7 mouse cellular contexts compared by ENCODE assay signal in the genomic region with DNA sequence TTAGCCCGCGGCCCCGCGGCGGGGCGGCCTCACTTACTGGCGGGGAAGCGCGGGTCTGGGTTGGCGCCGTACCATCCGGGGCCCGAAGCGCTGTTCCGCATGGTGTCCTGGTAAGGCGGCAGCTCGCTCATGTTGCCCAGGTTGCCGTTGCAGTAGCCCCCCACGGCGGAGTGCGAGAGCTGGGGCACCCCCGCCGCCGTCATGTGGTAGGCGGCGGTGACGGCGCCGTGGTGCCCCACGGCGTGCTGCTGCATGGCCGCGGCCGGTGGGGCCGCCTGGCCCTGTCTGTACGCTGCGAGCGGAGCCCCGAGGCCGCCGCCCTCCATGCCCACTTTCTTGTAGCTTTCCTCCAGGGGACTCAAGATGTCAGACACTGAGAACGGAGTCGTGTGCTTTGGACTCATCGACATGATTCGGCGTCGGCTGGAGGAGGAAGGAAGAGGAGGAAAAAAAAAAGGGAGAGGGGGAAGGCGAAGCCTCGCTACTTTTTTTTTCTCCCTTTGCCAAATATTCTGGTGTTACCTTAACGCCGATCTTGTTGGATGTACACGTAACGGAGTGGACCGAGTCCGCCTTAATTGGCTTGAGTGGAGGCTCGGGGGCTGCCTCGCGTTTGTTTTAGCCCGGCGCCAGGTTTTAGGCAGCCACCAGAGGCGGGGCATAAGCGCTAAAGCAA. TPM values are rescaled to one million over a fixed set of nuclear protein-coding genes. Genes with fewer than 3 reads are reported as not detected.
DNase-seq lines count a peak whose midpoint lies in the region; ATAC-seq and TF ChIP-seq lines count a peak whose summit lies in the region.

No protein-coding gene starts in this region.

- WGBS in embryonic facial prominence, embryonic 13.5 days: under 1% methylated on average over 62 of the region's 62 CpGs
- under 1% methylated on average over 60 of the region's 62 CpGs for WGBS in limb, embryonic 11.5 days
- under 1% methylated on average over 62 of the region's 62 CpGs for WGBS in midbrain, embryonic 13.5 days

- peak; percentile 63 for DNase-seq in limb, embryonic 11.5 days (ENCODE audit: low spot score)
- DNase-seq in urinary bladder, postnatal 4 days (ENCODE audit: low spot score in 2 of 2): no peak
- DNase-seq in urinary bladder, adult 18-20 months (ENCODE audit: low spot score in 2 of 2): no peak
- no peak for DNase-seq in thymus, postnatal 25 days

- H3K4me3 ChIP-seq in bone marrow macrophage, adult 2 months (ENCODE audit: insufficient read depth, low read length): 0 out of 2 replicates have a peak overlapping the region, but pooled peaks have one; percentile 17
- peak overlapping the region; percentile 37 for H3K4me3 ChIP-seq in embryonic facial prominence, embryonic 13.5 days
- H3K4me3 ChIP-seq in limb, embryonic 11.5 days (ENCODE audit: low read depth, low read length): 0 out of 2 replicates have a peak overlapping the region, but pooled peaks have one; percentile 14
- H3K4me3 ChIP-seq in midbrain, embryonic 13.5 days (replicated peaks): peak overlapping the region; percentile 37

- H3K9ac ChIP-seq in embryonic facial prominence, embryonic 13.5 days: no peak overlapping the region
- H3K9ac ChIP-seq in limb, embryonic 11.5 days (ENCODE audit: low read length): no peak overlapping the region
- H3K9ac ChIP-seq in midbrain, embryonic 13.5 days (replicated peaks): peak overlapping the region; percentile 64

- H3K4me2 ChIP-seq in embryonic facial prominence, embryonic 13.5 days: peak overlapping the region; percentile 57
- peak overlapping the region; percentile 24 for H3K4me2 ChIP-seq in limb, embryonic 11.5 days (ENCODE audit: low read depth, severe bottlenecking)
- peak overlapping the region; percentile 41 for H3K4me2 ChIP-seq in midbrain, embryonic 13.5 days (replicated peaks)

- H3K4me1 ChIP-seq in bone marrow macrophage, adult 2 months (ENCODE audit: control insufficient read depth, insufficient read depth, low read length): no peaks in the 10 kb centered on the region
- H3K4me1 ChIP-seq in embryonic facial prominence, embryonic 13.5 days: peaks cover 25% of the 10 kb centered on the region
- peaks cover 8% of the 10 kb centered on the region; the same call in 1 of the 2 replicates for H3K4me1 ChIP-seq in limb, embryonic 11.5 days (ENCODE audit: control insufficient read depth, insufficient read depth, low read length)
- peaks cover 20% of the 10 kb centered on the region for H3K4me1 ChIP-seq in midbrain, embryonic 13.5 days (replicated peaks)

- TF ChIP-seq POLR2A in bone marrow macrophage, adult 2 months (IDR thresholded peaks at IDR 0.05; ENCODE audit: borderline replicate concordance, low read depth, low read length): no peak

- no peak overlapping the region for H3K27ac ChIP-seq in bone marrow macrophage, adult 2 months (ENCODE audit: insufficient read depth, low read depth, low read length)
- H3K27ac ChIP-seq in embryonic facial prominence, embryonic 13.5 days: no peak overlapping the region
- H3K27ac ChIP-seq in limb, embryonic 11.5 days (replicated peaks; ENCODE audit: low read depth, low read length): no peak overlapping the region
- H3K27ac ChIP-seq in midbrain, embryonic 13.5 days: peak overlapping the region; percentile 49

- no peaks in the 10 kb centered on the region for H3K36me3 ChIP-seq in embryonic facial prominence, embryonic 13.5 days
- no peaks in the 10 kb centered on the region for H3K36me3 ChIP-seq in limb, embryonic 11.5 days (ENCODE audit: control insufficient read depth, insufficient read depth, low read length)
- H3K36me3 ChIP-seq in midbrain, embryonic 13.5 days: no peaks in the 10 kb centered on the region

- no peak for ATAC-seq in embryonic facial prominence, embryonic 13.5 days (ENCODE audit: insufficient number of reproducible peaks, insufficient read depth, low FRiP score, low TSS enrichment, low read depth)
- no peak for ATAC-seq in limb, embryonic 11.5 days (ENCODE audit: insufficient number of reproducible peaks, low FRiP score, low TSS enrichment, low read depth)
- 0 out of 2 replicates have a peak, but pooled peaks have one; percentile 18 for ATAC-seq in midbrain, embryonic 13.5 days

- peaks cover 97% of the 10 kb centered on the region for H3K27me3 ChIP-seq in embryonic facial prominence, embryonic 13.5 days
- H3K27me3 ChIP-seq in limb, embryonic 11.5 days (ENCODE audit: control insufficient read depth, insufficient read depth, low read length): peaks cover 94% of the 10 kb centered on the region
- H3K27me3 ChIP-seq in midbrain, embryonic 13.5 days: peaks cover 94% of the 10 kb centered on the region

- no peaks in the 10 kb centered on the region for H3K9me3 ChIP-seq in embryonic facial prominence, embryonic 13.5 days
- H3K9me3 ChIP-seq in limb, embryonic 11.5 days (ENCODE audit: control insufficient read depth, low read length): no peaks in the 10 kb centered on the region
- H3K9me3 ChIP-seq in midbrain, embryonic 13.5 days: no peaks in the 10 kb centered on the region

- no peak for TF ChIP-seq CTCF in bone marrow macrophage, adult 2 months (IDR thresholded peaks at IDR 0.05; ENCODE audit: low read depth, low read length)

RNA-seq across cellular contexts. Expression of gene Nkx2-1, which starts 1.9 kb away (rescaled TPM):
- not detected in 2 replicates for polyA plus RNA-seq in bone marrow macrophage, adult 2 months (2012; ENCODE audit: insufficient read depth, insufficient read length, missing spikeins)
- 0.15 TPM in 1 of 2 replicates, not detected in the other for polyA plus RNA-seq in embryonic facial prominence, embryonic 13.5 days (2015; fragmentation: Nextera tagmentation; extraction: Ambion mirVana)
- polyA plus RNA-seq in limb, embryonic 11.5 days (2014; fragmentation: Nextera tagmentation; extraction: Ambion mirVana): not detected in 2 replicates
- polyA plus RNA-seq in midbrain, embryonic 13.5 days (2015; fragmentation: Nextera tagmentation; extraction: Ambion mirVana): 6.2 and 9.2 TPM in 2 replicates
